Mouse (Mus musculus) heart, embryonic 16.5 days (tissue): ENCODE measurements around the gene Gpr137. TPM values are rescaled to one million over a fixed set of nuclear protein-coding genes. Genes with fewer than 3 reads are reported as not detected.
"Not testable (repeated sequence)": the region's sequence is repeated elsewhere in the genome, so short reads cannot be mapped to it uniquely, and the experiment has no call there.

Experiments
- ATAC-seq: fragments of 200-750 bp; cut with Nextera tagmentation; replicated peaks from 2 replicates; pipeline ENCODE4 v1.8.0; 2017; ENCODE audit warnings: moderate number of reproducible peaks; ENCODE audit not compliant: insufficient read depth, low FRiP score; ENCODE audit errors: extremely low read depth
- H3K27ac ChIP-seq: fragments of 300-500 bp; sonication (generic); 2 replicates; pipeline ENCODE4 v1.5.1; 2014; ENCODE audit warnings: mild to moderate bottlenecking, low read length, control low read depth, moderate library complexity
- H3K27me3 ChIP-seq: fragments of 300-500 bp; sonication (generic); 2 replicates; pipeline ENCODE4 v1.6.1; 2014; ENCODE audit warnings: low read length, mixed read lengths; ENCODE audit not compliant: control insufficient read depth, insufficient read depth
- H3K36me3 ChIP-seq: fragments of 300-500 bp; sonication (generic); 2 replicates; pipeline ENCODE4 v1.6.1; 2014; ENCODE audit not compliant: control insufficient read depth, insufficient read depth
- H3K4me1 ChIP-seq: fragments of 300-500 bp; sonication (generic); 2 replicates; pipeline ENCODE4 v1.6.1; 2014; ENCODE audit warnings: low read length, mixed read lengths; ENCODE audit not compliant: control insufficient read depth, insufficient read depth
- H3K4me2 ChIP-seq: fragments of 300-500 bp; sonication (generic); 2 replicates; pipeline ENCODE4 v1.6.1; 2014; ENCODE audit warnings: low read depth, mild to moderate bottlenecking, control low read depth, low read length
- H3K4me3 ChIP-seq: fragments of 300-500 bp; sonication (generic); 2 replicates; pipeline ENCODE4 v1.5.1; 2014; ENCODE audit warnings: mild to moderate bottlenecking, control low read depth, low read length
- H3K9ac ChIP-seq: fragments of 300-500 bp; sonication (generic); 2 replicates; pipeline ENCODE4 v1.6.1; 2014; ENCODE audit warnings: low read length, control low read depth
- H3K9me3 ChIP-seq: fragments of 300-500 bp; sonication (generic); replicated peaks from 2 replicates; pipeline ENCODE4 v1.6.1; 2016; ENCODE audit warnings: low read length; ENCODE audit not compliant: control insufficient read depth
- WGBS: fragments of 180-500 bp; shearing (Covaris S2); extraction: QIAGEN DNeasy Blood & Tissue Kit; methylation state at CpG from one replicate; pipeline ENCODE4 v1.1.7; 2014; 5-methylcytosine and 5-hydroxymethylcytosine counted together
- polyA plus RNA-seq: library from polyadenylated mRNA; unstranded; fragments of >200 nt; fragmentation: Nextera tagmentation; extraction: Ambion mirVana; gene quantifications from 2 replicates; pipeline ENCODE4 v1.2.1, GENCODE M21; 2015

The Gpr137 gene
- polyA plus RNA-seq, 1 experiment from 2014 or later = 20.8 TPM

- no peaks in the 10 kb centered on the region for H3K9me3 ChIP-seq
- ATAC-seq = no peak
- H3K36me3 ChIP-seq = peaks cover 21% of the 10 kb centered on the region
- no peaks in the 10 kb centered on the region for H3K27me3 ChIP-seq
- no peak overlapping the region for H3K27ac ChIP-seq
- 88% methylated on average over 8 of the region's 8 CpGs for WGBS
- no peak overlapping the region for H3K9ac ChIP-seq
- H3K4me2 ChIP-seq = no peak overlapping the region
- no peak overlapping the region for H3K4me3 ChIP-seq
- H3K4me1 ChIP-seq = peaks cover 21% of the 10 kb centered on the region
Observed at GRCm38 (mm10) chr19:6907094-6907493, 35.2 kb downstream of the Gpr137 start.

GRCm38 (mm10) chr19:6906199-6906598, 36.1 kb downstream of the Gpr137 start:
- 76% methylated on average over 3 of the region's 3 CpGs for WGBS
- Histone ChIP-seq H3K9me3 (no peaks in the 10 kb centered on the region), H3K4me1 (peaks cover 19% of the 10 kb centered on the region), H3K9ac (no peak overlapping the region), H3K4me2 (no peak overlapping the region), H3K36me3 (peaks cover 12% of the 10 kb centered on the region), H3K27me3 (no peaks in the 10 kb centered on the region), H3K27ac (no peak overlapping the region), H3K4me3 (no peak overlapping the region)
- no peak for ATAC-seq

GRCm38 (mm10) chr19:6905498-6906159, 36.7 kb downstream of the Gpr137 start:
- Histone ChIP-seq H3K4me3 (no peak overlapping the region), H3K27me3 (no peaks in the 10 kb centered on the region), H3K9ac (no peak overlapping the region), H3K27ac (no peak overlapping the region), H3K9me3 (no peaks in the 10 kb centered on the region), H3K36me3 (peaks cover 10% of the 10 kb centered on the region), H3K4me1 (peaks cover 15% of the 10 kb centered on the region), H3K4me2 (no peak overlapping the region)
- 92% methylated on average over 11 of the region's 11 CpGs for WGBS
- ATAC-seq = no peak

DNA sequence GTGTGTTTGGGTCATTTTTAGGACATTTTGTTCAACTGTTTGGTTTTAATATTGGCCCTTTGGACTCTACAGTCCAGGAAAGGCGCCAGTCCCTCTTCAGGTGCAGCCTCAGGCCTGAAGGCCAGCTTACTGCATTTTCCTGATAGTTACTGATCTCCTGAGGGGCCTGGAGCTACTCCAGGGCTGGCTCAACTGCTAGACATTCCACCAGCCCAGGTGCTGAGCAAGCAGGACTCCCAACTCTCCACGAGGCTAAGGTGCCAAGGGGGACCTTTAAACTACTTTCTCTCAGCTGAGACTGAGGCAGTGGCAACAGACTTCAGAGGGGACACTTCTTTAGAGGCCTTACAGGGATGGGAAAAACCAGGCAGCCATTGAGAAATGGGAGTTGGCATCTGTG, 37.4 kb downstream of the Gpr137 start:
- H3K4me1 ChIP-seq = peaks cover 15% of the 10 kb centered on the region
- H3K9me3 ChIP-seq = no peaks in the 10 kb centered on the region
- H3K27ac ChIP-seq = no peak overlapping the region
- no peak overlapping the region for H3K9ac ChIP-seq
- ATAC-seq = no peak
- H3K36me3 ChIP-seq = peaks cover 10% of the 10 kb centered on the region
- H3K27me3 ChIP-seq = no peaks in the 10 kb centered on the region
- 73% methylated on average over 2 of the region's 2 CpGs for WGBS
- H3K4me3 ChIP-seq = no peak overlapping the region
- H3K4me2 ChIP-seq = no peak overlapping the region

DNA sequence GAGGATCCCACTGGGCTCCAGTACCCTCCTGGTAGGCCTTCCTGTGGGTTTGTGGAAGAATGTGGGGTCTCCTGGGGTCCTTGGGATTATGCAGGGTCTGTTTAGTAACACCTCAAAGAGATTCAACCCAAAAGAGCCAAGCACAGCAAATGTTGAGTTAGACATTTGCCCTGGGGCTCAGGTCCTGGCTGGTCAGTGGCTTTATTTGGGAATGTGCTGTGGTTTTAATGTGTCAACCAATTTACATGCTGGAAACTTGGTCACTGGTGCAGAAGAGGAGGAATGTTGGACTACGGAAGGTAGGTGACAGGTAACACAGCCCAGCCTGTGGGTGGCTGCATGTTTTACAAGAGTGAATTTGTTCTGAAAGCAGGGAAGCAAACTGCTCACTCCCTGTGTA, 39.2 kb downstream of the Gpr137 start:
- ATAC-seq = no peak
- H3K4me3 ChIP-seq = no peak overlapping the region
- no peak overlapping the region for H3K4me2 ChIP-seq
- H3K36me3 ChIP-seq = peaks cover 10% of the 10 kb centered on the region
- H3K4me1 ChIP-seq = peaks cover 7% of the 10 kb centered on the region
- no peaks in the 10 kb centered on the region for H3K27me3 ChIP-seq
- WGBS = 83% methylated on average over 1 of the region's 1 CpGs
- no peak overlapping the region for H3K27ac ChIP-seq
- no peaks in the 10 kb centered on the region for H3K9me3 ChIP-seq
- H3K9ac ChIP-seq = no peak overlapping the region

GRCm38 (mm10) chr19:6899641-6900040, 42.6 kb downstream of the Gpr137 start:
- no peak overlapping the region for H3K9ac ChIP-seq
- no peaks in the 10 kb centered on the region for H3K4me1 ChIP-seq
- H3K4me2 ChIP-seq = no peak overlapping the region
- ATAC-seq = no peak
- H3K4me3 ChIP-seq = no peak overlapping the region
- no peaks in the 10 kb centered on the region for H3K9me3 ChIP-seq
- no peaks in the 10 kb centered on the region for H3K36me3 ChIP-seq
- H3K27ac ChIP-seq = no peak overlapping the region
- 82% methylated on average over 4 of the region's 4 CpGs for WGBS
- no peaks in the 10 kb centered on the region for H3K27me3 ChIP-seq

DNA sequence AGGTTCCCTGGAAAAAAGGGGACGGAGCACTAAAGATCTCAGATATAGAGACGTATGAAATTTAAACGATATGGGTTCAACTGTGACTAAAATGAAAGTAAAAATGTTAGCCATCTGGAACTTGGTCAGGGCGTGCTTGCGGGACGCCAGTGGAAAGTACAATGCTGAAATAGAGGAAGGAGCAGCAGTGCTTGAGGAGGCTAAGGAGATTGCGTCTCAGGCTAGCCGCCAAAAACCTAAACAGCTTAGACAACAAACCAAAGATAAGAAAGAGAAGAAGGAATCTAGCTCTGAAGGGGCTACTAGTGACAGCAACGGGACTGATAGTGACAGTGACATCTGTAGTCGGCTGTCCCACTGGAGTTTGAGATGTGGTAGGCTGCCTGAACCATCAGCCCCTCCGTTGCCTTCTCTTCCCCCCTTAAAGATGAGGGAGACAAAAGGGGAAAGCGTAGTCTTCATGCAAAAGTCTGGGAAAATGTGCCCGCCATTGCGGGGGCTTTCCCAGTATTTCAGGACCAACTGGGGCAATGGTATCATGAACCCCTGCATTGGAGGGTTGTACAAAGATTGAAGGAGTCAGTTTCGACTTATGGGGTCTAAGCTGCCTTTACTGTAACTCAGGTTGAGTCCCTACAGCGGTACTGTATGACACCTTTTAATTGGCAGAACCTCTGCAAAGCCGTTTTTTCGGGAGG, 46.5 kb downstream of the Gpr137 start:
- WGBS = 75% methylated on average over 18 of the region's 18 CpGs
- not testable (repeated sequence) for ATAC-seq, H3K4me2 ChIP-seq

GRCm38 (mm10) chr19:6893731-6894451, 48.4 kb downstream of the Gpr137 start:
- ATAC-seq = no peak
- Histone ChIP-seq H3K27me3 (no peaks in the 10 kb centered on the region), H3K36me3 (no peaks in the 10 kb centered on the region), H3K4me2 (no peak overlapping the region), H3K27ac (no peak overlapping the region), H3K9ac (no peak overlapping the region), H3K4me1 (no peaks in the 10 kb centered on the region), H3K9me3 (no peaks in the 10 kb centered on the region), H3K4me3 (no peak overlapping the region)
- WGBS = 90% methylated on average over 14 of the region's 14 CpGs

More for the DNA sequence above, 46.5 kb downstream of the Gpr137 start:
- H3K27ac ChIP-seq, H3K9me3 ChIP-seq, H3K36me3 ChIP-seq, H3K9ac ChIP-seq, H3K4me1 ChIP-seq, H3K27me3 ChIP-seq, H3K4me3 ChIP-seq: not testable (repeated sequence)

DNA sequence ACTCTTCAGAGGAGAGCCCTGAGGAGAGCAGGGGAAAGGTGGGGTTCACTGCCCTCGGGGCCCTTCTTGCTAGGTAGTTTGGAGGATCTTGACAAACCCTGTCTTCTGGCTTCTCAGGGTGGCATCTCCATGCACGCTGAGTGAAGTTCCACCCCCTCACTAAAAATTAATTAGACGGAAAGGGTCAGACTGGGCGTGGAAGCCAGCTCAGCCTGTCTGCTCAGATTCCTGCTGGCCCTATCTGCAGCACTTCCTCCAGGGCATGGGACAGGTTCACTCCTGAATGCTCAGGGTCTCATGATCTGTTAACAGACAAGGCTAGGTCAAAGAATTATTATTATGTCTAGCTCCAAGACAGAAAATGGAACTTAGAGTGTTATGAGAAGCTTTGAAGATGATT, 49.8 kb downstream of the Gpr137 start:
- H3K9me3 ChIP-seq = no peaks in the 10 kb centered on the region
- H3K4me2 ChIP-seq = no peak overlapping the region
- H3K9ac ChIP-seq = no peak overlapping the region
- H3K4me1 ChIP-seq = no peaks in the 10 kb centered on the region
- no peak overlapping the region for H3K27ac ChIP-seq
- no peaks in the 10 kb centered on the region for H3K36me3 ChIP-seq
- WGBS = 55% methylated on average over 4 of the region's 4 CpGs
- no peaks in the 10 kb centered on the region for H3K27me3 ChIP-seq
- H3K4me3 ChIP-seq = no peak overlapping the region
- ATAC-seq = no peak
